Mouse (Mus musculus) embryo, embryonic 10 days (tissue): ENCODE results near the gene Gm20379.

Experiments used
- DNase-seq: peaks from one replicate; pipeline ENCODE4 v3.0.0-alpha.2; 2015; ENCODE audit warnings: low spot score

The Gm20379 gene

DNA sequence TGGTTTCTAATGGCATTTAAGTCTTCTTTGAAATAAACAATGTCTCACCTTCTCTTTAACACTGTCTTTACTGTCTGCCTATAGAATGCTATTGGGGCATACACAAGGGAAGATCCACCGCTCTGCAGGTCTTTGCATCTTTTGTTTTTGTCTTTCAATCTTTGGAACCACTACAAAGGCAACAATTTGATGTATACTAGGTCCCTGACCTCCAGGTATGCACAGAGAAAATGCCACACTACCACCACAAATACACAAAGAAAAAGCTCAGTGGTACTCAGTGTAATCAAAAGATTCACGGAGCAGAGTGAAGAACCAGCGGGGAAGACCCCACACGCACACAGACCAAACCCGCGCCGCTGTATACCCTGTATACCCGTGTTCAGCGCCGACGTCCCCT, at the start of gene Gm20379:
Gene Gm20379 (plus strand): TSS at position 301 of the 400 bp plus-strand sequence.
- DNase-seq, result no peak

DNA sequence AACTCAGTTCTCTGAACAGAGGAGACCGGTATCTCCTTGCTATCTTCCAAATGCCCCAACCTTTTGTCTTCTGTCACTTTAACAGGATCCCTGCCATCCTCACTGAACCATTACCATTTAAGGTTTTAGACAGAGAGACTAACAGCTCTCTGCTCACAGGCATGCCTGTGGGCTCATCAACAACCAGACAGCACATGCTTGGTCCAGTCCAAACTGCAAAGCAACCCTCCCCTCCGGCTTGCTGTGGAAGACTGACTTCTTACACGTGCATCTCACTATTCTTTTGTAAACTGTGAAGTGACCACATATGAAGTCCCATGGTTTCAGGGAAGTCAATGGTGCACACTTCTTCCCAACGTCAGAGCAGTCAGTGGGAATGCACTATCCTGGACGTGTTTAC, 44.5 kb upstream of the Gm20379 start:
- no peak for DNase-seq

DNA sequence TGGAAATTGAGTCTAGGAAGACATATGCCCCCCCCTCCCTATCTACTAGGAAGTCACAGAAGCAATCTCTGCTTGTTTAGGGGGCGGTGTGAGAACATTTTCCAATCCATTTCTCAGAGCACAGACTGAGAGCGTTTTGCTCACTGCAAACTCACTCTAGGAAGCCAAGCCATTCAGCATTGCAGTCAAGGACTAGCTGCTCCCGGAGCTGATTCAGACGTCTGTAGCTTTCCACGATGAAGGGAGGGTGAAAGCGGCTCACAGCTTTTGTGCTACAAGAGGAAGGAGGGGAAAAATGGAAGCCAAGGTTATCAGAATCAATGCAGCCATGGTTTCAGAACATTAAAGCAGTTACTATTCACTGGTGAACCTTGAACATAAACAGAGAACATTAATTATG, 42.2 kb upstream of the Gm20379 start:
- no peak for DNase-seq

DNA sequence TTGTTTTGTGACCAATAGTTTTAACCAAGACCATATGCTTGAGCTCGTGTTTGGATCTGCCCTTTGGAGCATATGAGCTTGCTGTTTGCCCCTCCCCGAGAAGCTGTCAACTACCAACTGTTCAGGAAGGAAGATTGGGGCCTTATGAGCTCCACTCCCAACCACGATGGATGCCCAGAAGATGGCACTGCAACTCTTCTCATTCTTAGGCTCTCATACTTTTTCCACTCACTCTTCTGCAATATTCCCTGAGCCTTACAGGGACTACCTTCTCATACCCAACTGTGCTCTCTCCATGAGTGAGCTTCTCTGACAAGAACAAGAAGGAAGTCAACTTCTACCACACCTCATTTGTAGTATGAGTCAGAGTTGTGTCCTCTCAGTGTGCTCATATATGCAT, 38.7 kb upstream of the Gm20379 start:
- DNase-seq, result no peak

DNA sequence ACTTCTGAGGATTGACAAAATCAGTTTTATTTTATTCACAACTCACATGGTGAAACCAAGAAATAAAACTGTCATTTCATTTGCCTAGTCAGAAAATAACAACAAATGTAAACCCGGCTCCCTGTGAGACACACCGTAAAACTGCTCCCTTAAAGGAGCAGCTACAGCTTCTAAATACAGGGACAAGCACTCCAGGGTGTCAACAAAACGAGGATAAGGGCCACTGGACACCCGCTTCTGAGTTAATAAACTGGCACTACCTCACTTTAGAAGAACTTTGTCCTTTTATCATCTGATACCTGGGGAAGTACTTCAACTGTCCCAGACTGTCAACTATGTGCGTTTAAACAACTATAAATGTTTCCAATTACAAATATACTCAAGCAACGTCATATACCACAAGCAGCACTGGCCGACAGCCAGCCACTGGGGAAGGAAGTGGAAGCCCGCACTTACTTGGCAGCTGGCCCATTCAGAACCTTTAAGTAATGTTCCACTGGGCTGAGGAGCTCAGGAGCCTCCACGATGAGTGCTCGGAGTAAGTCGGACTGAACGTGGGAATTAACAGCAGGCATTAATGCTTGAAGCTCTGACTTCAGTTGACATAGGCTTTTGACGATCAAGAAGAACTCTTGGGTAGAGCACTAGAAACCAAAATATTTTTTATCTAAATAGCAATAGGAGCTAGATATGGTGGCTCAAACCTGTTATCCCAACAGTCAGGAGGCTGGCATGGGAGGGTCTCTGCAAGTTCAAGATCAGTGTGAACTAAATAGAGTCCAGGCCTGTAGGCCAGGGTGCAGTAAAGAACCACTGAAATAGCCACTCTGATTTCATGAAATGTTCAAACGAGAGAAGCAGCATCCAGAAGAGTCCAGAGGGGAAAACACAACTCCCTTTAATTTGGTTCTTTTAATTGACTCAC, 31.2 kb upstream of the Gm20379 start:
- no peak for DNase-seq

DNA sequence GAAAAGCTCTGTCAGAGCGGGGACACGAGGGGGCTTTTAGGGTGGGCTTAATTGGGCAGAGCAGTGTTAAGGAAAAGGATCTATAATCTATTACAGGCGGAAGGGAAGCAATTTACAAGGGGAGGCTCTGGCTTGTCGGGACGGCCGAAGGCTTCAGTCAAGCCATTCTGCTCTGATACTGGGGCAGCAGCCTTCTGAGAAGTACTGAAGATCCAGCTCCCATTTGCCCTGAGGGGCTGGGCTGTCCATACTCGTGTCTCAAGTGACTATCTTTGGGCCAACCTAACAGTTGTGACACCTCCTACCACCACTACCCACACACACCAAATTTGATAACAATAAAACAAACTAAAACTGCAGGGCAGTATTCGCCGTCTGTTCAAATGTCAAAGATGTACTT, 30.5 kb upstream of the Gm20379 start:
- DNase-seq, result no peak

DNA sequence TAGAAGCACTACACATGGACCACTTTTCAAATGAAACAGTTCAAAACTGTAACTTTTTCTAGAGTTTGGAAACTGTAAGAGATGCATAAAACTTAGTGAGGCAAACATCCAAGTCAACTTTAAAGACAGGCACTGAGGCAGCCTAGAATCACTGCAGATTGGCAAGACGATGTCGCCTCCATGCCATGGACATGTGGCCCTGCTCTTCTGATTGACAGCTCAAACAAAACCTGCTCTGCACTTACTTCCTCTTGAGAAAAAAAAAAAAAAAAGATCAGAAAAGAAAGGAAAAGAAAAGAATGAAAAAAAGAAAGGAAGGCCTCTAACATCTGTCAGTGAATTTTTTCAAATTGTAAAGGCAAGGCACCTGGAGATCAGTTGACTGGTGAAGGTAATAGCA, 28.8 kb upstream of the Gm20379 start:
- no peak for DNase-seq

DNA sequence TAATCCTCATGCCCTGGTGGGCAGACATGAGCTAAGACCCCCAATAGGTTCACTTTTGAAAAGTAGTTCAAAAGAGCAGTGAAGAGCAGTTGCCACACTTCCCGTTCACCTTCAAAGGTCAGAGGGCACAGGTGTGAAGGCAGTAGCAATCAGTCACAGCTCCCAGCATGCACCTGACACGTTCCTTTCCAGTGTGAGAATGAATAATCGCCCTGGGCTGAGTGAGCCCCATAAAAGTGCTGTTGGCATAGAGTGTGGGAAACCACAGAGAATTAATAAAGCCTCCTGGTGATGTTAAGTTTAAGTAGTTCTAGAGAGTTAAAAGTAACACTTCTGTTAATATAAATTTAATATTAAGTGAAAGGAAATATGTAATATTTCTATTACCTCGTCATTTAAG, 14.2 kb upstream of the Gm20379 start:
- no peak for DNase-seq

DNA sequence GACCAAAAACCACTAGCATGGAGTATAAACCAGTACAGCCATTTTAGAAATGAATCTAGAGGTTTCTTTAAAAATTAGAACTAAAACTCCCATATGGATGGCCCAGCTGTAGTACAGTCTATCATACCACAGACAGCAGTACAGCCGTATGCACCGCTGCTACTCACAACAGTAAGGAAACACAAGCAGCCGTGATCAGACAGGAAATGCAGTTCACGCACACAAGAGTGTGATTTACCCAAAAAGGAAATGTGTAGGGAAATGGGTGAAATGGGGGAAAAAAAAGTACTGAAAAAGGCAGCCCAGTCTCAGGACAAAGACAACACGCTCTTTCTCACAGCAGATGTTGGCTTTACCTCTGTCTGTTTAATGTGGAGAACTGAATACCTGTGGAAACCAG, 11.9 kb upstream of the Gm20379 start:
- no peak for DNase-seq

DNA sequence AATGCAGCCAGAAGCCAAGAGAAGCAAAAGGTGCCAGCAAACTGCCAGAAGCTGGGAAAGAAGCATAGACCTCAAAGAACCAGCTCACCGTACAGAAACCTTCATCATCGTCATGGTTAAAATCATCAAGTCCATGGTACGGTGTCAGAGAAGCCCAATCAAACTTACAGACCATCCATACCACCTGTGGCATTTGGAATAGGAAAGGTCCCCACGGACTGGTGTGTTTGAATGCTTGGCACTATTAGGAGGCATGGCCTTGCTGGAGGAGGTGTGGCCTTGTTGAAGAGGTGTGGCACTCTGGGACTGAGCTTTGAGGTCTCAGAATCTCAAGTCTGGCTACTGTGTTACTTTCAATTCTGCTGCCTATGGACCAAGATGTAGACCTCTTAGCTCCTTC, 9.3 kb upstream of the Gm20379 start:
- no peak for DNase-seq

DNA sequence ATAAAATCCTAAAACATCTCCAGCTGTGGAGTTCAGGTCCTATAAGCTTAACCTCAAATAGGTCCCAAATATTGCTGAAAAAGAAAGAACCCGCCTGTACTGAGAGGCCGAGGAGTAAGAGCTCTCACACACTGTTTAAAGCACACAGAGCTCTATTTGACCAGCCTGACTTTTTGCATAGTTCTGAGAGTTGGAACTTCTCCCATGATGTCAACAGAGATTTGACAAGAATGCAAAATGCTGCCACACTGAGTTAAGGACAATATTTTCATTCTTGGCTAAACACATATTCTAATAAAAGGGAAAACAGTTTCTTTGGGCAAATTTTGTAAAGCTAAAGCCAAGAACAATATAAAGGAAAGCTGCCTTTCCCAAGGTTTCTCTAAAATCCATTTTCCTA, 8.8 kb upstream of the Gm20379 start:
- no peak for DNase-seq

DNA sequence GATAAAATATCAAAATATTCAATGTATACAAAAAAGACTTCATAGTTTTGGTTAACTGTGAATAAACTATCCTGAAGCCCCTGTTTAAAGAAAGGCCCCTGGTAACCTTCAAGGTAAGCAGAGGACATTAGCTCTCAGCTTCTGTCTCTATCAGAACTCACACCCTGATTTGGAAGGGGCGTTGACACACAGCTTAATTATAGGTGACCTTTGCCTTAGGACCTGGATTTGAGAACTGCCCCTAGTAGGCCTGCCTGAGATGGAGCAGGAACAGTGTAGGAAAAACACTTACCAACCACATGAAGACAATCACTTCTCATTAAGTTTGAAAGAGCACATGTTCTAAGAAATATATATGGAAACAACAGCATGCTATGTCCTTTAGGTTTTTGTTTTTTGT, 6.3 kb upstream of the Gm20379 start:
- no peak for DNase-seq

DNA sequence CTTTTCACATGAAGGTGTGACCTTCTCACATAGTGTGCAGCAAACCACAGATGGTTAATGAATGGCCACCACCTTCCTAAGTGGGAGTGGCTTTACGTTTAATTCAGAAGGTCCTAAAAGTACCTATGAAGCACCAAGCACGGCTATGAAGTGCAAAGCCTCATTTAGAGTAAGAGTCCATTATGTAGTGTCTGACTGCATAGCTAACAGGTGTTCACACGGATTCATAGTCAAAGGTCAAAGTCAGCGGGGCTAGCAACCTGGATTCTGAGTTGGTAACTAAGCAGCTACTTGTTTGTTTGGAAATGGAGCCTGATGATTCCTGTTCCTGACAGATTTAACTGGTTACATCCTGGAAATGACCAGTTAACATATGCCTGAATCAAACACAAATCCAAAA, 4.0 kb upstream of the Gm20379 start:
- no peak for DNase-seq

DNA sequence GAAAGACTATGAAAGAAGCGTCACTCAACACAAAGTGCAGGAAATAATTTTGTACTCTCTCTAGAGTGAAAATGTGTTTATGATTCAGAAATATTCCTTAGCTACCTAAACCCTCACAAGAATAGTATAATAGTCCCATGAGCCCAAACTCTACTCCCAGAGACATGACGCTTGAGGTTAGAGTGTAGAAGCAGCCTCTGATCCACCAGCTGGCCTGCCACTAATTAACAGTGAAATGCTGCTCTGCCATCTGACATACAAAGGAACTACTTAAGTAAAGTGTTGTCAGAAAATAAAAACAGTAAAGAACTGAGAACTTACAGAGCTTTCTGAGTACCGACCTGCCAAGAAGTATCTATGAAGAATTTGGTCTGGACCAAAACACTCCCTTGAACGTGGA, 3.3 kb upstream of the Gm20379 start:
- no peak for DNase-seq

DNA sequence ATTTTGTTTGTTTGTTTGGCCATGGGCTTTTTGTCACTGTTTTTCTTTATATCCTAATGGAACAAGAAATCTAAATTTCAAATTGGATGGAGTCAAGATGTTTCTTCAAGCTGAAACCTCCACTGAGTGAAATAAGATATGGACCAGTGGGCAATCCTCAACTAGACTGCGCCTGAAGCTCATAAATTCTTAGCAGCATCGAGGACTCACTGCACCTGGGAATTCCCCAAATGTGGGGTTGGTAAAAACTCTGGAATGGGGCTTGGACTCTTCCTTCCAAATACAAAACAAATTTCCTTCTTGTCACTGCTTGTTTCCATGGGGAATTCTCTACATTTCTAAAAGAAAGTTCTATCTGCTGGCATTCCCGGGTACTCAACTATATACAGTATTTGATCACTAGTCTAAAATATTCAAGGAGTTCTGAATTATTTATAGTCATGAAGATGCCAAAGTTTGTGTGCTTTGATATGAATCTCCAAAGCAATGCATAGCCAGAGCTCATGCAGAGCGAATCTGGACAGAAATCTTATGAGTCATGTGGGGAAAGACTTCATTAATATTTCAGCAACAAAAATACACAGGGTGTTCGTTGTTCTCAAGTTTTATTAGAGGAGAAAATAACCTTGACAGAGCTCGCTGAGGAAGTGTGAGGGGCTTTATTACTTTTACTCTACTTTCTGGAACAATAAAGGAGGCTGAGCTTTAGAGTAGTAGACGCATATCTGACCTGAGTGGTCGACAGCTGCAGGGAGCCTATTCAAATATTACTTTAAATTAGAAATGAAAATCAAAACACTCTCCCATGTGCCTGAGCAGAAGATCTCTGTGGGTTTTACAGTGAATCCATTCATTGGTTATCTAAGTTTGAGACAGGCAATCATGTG, 2.5 kb upstream of the Gm20379 start:
- no peak for DNase-seq

DNA sequence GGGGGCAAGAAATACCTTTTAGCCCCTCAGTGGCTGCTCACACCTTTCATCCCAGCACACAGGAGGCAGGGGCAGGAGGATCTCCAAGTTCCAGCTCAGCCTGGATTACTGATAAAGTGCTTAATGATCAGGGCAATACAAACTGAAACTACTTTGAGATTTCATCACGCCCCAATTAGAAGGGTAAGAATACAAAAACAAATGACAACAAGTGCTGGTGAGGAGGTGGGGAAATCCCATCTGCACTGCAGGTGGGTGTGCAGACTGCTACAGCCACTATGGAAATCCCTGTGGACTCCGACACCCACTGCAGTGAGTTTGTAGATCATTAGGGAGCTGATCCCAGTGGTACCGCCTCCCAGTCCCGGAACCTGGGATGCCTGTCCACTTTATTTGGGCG, 1.5 kb upstream of the Gm20379 start:
- DNase-seq, result no peak

DNA sequence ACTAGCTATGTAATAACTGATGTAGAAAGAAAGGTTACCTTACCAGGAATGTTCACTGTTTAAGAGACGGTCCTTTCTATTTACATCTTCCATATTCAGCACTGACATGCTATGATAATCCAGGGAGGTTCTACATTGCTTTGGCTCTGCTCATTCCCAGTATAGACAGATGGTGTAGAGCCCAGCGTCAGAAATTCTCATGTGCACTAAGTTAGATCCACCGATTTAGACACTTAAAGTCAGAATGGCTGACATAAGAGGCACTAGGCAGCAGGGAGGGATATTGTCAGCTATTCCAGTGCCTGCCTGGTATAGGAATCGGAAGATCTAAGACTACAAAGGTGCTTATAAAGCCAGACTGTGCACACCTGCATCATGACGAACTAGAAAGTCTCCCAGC, 8.8 kb downstream of the Gm20379 start:
- no peak for DNase-seq

DNA sequence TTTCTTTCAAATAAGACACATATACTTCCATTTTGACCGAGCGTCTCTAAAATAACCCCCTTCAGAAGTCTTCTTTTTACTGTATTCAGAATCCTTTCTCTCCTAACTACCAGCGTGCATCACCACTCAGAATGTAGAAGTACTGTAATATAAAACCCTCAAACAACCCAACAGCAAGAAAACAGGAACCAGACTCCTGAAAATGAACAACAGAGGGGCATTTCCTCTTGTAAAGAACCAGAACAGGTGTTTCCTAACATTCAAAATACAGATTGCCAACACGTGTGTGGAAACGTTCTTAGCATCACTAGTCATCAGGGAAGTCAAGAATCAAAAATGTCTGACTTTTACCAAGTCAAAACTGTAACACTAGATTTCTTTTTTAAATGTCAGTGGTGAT, 15.0 kb downstream of the Gm20379 start:
- DNase-seq, result no peak

DNA sequence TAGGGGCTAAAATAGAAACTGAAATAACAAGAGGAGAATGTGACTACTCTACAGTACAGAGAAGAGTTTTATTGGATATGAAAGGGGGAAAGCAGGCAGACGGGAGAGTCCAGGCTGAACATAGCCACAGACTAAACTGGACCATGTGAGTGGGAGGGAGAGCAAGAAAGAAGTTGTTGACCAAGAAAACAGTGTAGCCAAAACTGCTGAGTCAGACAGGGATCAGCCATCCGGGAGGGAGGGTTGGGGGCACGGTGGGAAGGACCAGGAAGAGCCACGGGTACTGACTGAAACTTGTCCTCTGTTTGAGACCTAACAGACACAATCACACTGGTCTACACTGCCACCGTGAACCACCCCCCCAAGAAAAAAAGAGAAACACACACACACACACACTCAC, 20.2 kb downstream of the Gm20379 start:
- no peak for DNase-seq

DNA sequence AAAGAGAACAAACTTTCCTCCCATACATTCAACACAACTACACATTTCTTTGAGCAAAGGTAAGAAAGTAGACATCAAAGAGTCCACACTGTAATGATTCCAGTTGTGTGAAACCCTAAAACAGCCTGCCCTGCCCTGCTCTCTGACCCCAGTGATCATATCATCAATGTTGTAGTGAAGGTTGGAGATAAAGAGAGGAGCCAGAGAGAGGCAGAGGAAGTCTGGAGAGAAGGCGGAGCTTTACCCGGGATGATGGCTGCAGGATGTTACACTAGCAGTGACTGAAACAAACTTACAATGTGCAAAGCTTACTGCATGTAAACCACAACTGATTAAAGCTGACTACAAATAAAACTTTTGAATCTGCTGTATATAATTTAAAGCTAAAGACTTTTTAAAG, 22.2 kb downstream of the Gm20379 start:
- DNase-seq, result no peak

DNA sequence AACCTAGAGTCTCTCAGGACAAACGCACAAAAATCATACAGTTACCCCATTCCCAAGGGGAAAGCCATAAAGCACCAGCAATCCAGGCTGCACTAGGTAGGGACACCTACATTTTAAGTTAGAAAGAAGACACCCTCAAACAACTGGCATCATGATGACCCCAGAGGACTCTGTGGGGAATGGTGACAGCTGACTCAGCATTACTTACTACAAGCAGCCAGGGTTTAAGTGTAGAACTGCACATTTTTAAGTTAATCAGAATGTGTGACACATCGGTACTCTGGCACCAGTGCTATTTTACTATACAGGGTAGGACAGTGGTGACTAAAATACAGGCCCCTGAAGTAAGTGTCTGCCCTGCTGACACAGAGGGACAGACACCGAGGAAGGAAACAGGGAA, 24.8 kb downstream of the Gm20379 start:
- no peak for DNase-seq

DNA sequence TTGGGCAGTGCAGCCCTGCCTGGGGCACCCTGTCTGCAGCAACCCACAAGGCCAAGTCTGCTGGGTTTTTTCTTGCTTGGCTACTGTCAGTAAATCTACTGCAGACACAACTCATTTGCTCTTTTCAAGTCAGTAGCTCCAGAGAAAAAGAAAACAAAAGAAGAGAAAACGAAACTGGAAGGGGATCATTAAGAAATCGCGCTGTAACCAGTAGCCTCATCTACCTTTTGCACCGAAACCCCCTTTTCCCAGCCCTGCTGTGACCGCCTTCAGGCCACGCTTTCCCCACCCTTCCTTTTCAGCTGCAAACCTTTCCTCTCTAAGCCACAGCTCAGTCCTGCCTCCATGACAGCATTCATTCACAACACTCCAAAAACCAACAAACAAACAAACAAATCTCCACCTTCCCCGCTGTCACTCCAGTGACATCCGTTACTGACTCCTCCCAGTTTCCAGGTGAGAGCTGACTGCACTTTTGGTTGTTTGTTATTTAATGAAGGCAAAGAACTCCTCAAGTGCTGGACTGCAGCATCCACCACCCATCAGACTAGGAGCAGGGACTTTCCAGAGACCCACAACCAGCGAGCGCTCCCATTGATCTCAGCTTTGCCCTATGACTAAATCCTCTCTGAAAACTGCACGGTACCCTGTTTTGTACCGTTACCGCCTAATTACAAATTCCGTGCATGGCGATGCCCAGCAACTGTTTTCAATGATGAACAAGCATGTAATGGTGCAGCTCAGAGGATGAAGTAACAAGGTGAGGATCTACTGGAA, 26.5 kb downstream of the Gm20379 start:
- no peak for DNase-seq
